Mouse (Mus musculus) heart, adult 8-10 months (tissue): ENCODE measurements around the gene Rab36. TPM values are rescaled to one million over a fixed set of nuclear protein-coding genes. Genes with fewer than 3 reads are reported as not detected.

Experiments used
- DNase-seq: peaks from one replicate; pipeline ENCODE4 v3.0.0; 2022; ENCODE audit warnings: low spot score
- total RNA-seq, 4 experiments: library from RNA; stranded (reverse); gene quantifications; 2 replicates each; pipeline ENCODE4 v1.2.4; 2022

Gene Rab36
- total RNA-seq, 4 experiments from 2014 or later, result 0.46 to 0.97 (median 0.77) TPM

GRCm38 (mm10) chr10:75044459-75044858 lies 7.6 kb downstream of the Rab36 start:
- DNase-seq, result no peak

DNA sequence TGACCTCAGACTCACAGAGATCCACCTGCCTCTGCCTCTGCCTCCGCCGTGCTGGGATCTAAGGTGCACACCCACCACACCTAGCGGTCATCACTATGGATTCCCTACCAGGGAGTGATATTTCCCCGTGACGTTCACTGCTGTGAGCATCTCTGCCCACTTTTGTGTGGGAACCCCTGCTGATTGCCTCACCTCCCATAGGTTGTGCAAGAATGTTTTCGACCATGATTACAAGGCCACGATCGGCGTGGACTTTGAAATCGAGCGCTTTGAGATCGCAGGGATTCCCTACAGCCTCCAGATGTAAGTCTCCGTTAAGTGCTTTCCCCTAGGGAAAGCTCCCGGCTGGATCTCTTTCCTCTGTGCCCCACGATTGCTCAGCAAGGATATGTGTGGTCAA lies 9.0 kb downstream of the Rab36 start:
- DNase-seq, result no peak

DNA sequence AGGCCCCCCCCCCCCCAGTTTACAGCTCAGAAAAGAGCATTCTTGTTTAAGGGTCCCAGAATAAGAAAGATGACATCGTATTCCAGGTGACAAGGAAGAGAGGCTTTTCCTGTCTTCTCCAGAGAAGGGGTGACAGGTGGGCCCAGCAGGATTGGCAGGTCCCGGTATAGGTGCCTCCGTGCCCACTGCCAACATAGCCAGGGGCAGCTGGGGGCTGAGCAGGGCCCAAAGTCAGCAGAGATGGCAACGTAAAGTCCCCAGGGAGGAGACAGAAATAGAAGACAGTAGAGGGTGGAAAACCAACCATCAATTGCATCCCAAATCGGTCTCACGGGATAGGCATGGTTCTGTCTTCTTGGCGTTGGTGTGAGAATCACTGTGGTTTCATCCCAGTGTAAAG lies 11.9 kb downstream of the Rab36 start:
- DNase-seq, result no peak

DNA sequence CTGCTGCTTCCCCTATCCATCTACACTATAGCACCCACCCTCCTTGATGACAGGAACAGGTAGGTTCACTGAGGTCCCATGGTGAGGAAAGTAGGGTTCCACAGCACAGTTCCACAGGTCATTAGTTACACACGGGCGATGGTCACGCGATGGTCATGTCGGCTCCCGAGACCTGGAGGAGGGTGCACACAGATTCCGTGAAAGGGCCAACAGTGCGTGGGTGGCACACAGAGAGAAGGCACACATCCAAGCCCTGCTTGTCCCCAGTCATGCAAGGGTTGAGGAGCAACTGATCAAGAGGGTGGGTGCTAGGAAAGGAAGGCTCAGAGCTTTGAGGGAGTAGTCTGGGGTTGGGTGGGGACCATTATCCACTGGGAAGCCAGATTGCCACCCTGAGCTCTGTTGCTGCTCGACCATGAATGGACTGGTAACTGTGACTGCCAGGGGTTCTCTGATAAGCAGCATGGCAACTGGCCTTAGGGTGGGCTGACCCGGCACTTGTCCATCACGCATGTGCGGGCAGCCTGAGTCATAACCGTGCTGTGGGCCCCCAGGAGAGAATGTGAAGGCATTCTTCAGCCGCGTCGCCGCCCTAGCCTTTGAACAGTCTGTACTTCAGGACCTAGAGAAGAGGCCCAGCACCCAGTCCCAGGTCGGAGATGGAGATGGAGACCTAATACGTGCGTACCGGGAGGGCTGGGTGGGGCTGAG lies 14.7 kb downstream of the Rab36 start:
- no peak for DNase-seq

DNA sequence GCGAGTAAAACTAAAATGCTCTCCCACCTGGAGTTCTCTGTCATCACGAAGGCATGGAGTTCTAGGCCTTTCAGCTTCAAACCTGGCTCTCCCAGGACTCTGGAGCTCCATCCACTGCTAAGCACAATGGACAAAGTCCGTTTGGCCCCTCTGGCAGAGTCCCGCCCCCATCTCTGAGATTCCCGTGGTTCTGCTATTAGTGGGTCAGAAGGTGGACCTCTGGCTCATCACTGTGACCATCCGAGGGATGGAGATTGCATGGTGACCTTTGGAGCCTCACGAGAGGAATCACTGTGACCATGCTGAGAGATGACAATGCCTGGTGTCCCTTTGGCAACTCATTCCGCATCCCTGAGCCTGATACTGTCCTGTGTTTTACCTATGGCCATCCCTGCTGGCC lies 16.0 kb downstream of the Rab36 start:
- no peak for DNase-seq

GRCm38 (mm10) chr10:75053655-75054054 lies 16.8 kb downstream of the Rab36 start:
- DNase-seq, result no peak

DNA sequence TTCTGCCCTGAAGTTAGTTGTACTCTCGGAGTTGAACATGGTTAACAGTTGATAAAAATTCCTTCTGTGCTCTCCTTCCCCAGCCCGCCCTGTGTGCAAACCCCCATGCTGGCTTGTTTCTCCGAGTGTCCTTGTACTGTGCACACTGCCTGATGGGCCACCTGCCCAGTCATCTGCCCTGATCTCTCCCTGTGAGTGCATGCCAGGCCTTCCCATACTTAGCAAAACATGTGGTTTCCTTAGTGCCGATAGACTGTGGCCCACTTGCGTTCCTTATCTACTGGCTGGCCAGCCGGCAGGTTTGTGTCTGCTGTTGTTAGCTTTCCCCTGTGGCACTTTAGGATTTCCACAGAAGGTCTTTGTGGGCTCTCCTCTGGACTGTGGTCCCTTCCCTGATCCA lies 17.3 kb downstream of the Rab36 start:
- peak; percentile 48 for DNase-seq

GRCm38 (mm10) chr10:75055672-75056071 lies 18.8 kb downstream of the Rab36 start:
- DNase-seq, result no peak

DNA sequence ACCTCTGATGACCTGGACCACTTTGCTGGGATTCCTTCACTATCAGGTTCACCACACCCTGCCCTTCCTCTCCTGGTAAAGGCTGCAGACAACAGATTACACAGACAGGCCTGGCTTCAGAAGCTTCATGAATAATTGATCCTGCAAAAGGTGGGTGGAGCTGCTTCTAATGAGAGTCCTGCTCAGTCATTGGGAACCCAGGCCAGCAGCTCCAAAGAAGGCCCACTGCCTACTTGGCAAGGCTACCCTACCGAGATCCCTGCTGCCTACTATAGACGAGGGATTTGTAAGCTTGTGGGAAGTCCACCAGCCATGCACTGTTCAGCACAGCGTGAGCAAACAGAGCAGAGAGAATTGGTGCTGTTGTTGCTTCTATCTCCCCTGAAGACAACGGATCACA lies 19.4 kb downstream of the Rab36 start:
- DNase-seq, result no peak

- DNase-seq, result no peak
These were observed 21.5 kb downstream of the Rab36 start for GRCm38 (mm10) chr10:75058336-75058735.

DNA sequence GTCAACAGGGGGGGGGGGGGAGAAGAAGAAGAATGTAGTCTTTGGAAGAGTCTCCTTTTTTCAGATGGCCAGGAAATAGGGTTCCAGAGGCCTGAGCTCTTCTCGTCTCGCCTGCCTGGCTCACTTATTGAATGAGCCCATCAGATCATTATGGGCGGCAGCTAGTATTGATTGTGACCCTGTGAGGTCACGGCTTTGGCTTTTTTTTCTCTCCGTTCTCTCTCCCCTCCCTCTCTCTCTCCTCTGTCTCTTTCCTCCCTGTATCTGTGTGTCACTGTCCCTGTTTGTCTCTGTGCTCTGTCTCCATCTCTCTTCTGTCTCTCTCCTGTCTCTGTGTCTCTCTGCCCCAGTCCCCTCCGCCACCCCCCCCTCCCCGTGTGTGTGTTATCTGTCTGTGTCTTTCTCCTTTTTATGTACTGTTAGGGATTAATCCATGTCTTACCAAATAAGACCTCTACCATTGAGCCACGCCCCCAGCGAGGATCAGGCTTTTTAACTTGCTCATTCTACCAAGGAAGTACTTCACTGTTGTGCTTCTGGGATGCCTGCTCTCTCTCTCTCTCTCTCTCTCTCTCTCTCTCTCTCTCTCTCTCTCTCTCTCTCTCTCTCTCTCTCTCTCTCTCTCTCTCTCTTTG lies 22.0 kb downstream of the Rab36 start:
- DNase-seq, result no peak

DNA sequence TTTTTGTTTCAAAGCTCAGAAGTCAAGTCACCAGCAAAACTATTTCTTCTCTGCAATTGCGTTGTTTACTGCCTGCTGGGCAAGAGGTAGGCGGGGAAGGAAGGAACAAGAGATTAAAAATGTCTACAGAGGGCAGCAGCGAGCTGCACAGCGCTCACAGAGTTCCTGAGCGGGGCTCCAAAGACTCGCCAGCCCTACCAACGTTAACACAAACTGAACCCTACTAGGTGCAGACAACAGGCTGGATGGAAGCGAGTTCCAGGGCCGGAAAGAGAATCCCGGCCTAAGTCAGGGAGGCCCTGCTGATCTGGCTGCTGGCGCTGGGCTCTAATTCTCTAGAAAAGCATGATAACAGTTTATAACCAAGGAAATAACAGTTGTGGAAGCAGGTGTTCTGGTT lies 22.5 kb downstream of the Rab36 start:
- DNase-seq, result peak; percentile 88

- DNase-seq, result peak; percentile 63
These were observed 23.5 kb downstream of the Rab36 start, which contains the start of gene Bcr for GRCm38 (mm10) chr10:75060217-75060842. TSS of gene Bcr (plus strand) at chr10:75060592.

- no peak for DNase-seq
These were observed 24.0 kb downstream of the Rab36 start for GRCm38 (mm10) chr10:75060843-75061235.

- DNase-seq, result no peak
These were observed 24.7 kb downstream of the Rab36 start for GRCm38 (mm10) chr10:75061341-75062188.

- no peak for DNase-seq
These were observed 25.3 kb downstream of the Rab36 start for GRCm38 (mm10) chr10:75062189-75062561.

DNA sequence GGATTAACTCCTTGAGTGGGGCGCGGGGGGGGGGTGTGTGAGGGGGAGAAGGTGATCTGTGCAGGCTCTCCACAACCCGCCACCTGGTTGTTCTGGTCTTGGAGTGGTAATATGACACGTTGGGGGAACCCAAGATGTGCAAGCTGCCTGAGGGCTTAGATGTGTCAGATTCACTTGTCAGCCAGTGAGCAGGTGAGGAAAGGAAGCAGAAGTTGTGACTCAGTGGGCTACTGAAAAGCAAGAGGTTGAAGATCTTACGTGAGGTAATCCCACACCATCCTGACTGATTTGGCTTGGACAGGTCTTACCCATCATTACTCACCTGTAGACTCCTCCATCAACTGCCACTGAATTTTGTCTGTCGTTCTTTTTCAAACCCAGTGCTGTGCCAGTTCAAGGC lies 25.8 kb downstream of the Rab36 start:
- no peak for DNase-seq

GRCm38 (mm10) chr10:75063301-75063965 lies 26.6 kb downstream of the Rab36 start:
- DNase-seq, result no peak

- no peak for DNase-seq
These were observed 28.8 kb downstream of the Rab36 start for GRCm38 (mm10) chr10:75065691-75066090.

DNA sequence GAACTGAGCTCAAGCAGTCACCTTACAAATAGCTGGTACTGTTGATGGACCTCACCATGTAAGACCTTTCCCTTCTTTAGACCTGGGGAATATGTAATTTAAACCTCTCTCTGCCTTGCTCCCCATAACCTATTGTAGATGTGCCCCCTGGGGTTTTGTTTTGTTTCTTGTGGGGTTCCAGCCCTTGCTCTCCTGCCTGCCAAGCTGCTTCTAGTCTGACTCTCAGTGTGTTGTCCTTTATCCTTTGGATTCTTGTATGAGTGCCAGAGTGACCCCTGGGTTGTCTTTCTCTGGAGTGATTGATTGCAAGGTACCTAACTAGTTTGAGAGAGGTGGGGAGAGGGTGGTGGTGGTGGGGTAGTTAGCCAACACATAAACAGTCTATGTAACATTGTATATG lies 30.6 kb downstream of the Rab36 start:
- no peak for DNase-seq

- DNase-seq, result no peak
These were observed 31.2 kb downstream of the Rab36 start for GRCm38 (mm10) chr10:75068086-75068485.
